Mouse (Mus musculus) MN1 (cell line): ENCODE measurements around the gene Asprv1.

Experiments used
- DNase-seq: peaks from one replicate; pipeline ENCODE4 v3.0.0-alpha.2; 2016; ENCODE audit warnings: low spot score

Gene Asprv1

GRCm38 (mm10) chr6:86627946-86628345, at the start of gene Asprv1:
TSS of gene Asprv1 (plus strand) at chr6:86628164.
- DNase-seq: no peak

GRCm38 (mm10) chr6:86578396-86578795, 49.6 kb upstream of the Asprv1 start:
- peak; percentile 51 for DNase-seq

GRCm38 (mm10) chr6:86579066-86579784, 48.7 kb upstream of the Asprv1 start:
- no peak for DNase-seq

- no peak for DNase-seq
Observed at GRCm38 (mm10) chr6:86579926-86580325, 48.0 kb upstream of the Asprv1 start.

- no peak for DNase-seq
Observed at GRCm38 (mm10) chr6:86583141-86583540, 44.8 kb upstream of the Asprv1 start.

GRCm38 (mm10) chr6:86583601-86584215, 44.3 kb upstream of the Asprv1 start:
- no peak for DNase-seq

GRCm38 (mm10) chr6:86584296-86585015, 43.5 kb upstream of the Asprv1 start:
- peak; percentile 62 for DNase-seq

- peak; percentile 91 for DNase-seq
Observed at GRCm38 (mm10) chr6:86585070-86585600, 42.8 kb upstream of the Asprv1 start.

GRCm38 (mm10) chr6:86586070-86586469, 41.9 kb upstream of the Asprv1 start:
- no peak for DNase-seq

GRCm38 (mm10) chr6:86588429-86588828, 39.5 kb upstream of the Asprv1 start:
- DNase-seq: no peak

GRCm38 (mm10) chr6:86593146-86593897, 34.6 kb upstream of the Asprv1 start:
- no peak for DNase-seq

GRCm38 (mm10) chr6:86594636-86595035, 33.3 kb upstream of the Asprv1 start:
- DNase-seq: no peak

GRCm38 (mm10) chr6:86595865-86596440, 32.0 kb upstream of the Asprv1 start:
- no peak for DNase-seq

- DNase-seq: no peak
Observed at GRCm38 (mm10) chr6:86598742-86599193, 29.2 kb upstream of the Asprv1 start.

- DNase-seq: peak; percentile 74
Observed at GRCm38 (mm10) chr6:86599197-86599596, 28.8 kb upstream of the Asprv1 start.

GRCm38 (mm10) chr6:86599951-86600414, 28.0 kb upstream of the Asprv1 start:
- peak; percentile 87 for DNase-seq

- DNase-seq: no peak
Observed at GRCm38 (mm10) chr6:86605260-86605659, 22.7 kb upstream of the Asprv1 start.

- DNase-seq: no peak
Observed at GRCm38 (mm10) chr6:86606289-86606688, 21.7 kb upstream of the Asprv1 start.

- DNase-seq: no peak
Observed at GRCm38 (mm10) chr6:86607471-86607870, 20.5 kb upstream of the Asprv1 start.

GRCm38 (mm10) chr6:86609235-86609634, 18.7 kb upstream of the Asprv1 start:
- no peak for DNase-seq

GRCm38 (mm10) chr6:86610714-86611113, 17.2 kb upstream of the Asprv1 start:
- no peak for DNase-seq
